Mouse (Mus musculus) cerebellum, adult 2 months (tissue): ENCODE measurements around the gene Snap91.

Experiments used
- CTCF ChIP-seq: fragments of 200-500 bp; IDR thresholded peaks from 2 replicates; pipeline ENCODE4 v1.5.1; 2011; ENCODE audit warnings: low read depth, mild to moderate bottlenecking, control low read depth, low read length, moderate library complexity, borderline replicate concordance; ENCODE audit not compliant: insufficient read depth
- POLR2A ChIP-seq: fragments of 200-500 bp; IDR thresholded peaks from 2 replicates; pipeline ENCODE4 v1.6.1; 2011; ENCODE audit warnings: low read length, control low read depth, borderline replicate concordance; ENCODE audit not compliant: insufficient read depth

DNA sequence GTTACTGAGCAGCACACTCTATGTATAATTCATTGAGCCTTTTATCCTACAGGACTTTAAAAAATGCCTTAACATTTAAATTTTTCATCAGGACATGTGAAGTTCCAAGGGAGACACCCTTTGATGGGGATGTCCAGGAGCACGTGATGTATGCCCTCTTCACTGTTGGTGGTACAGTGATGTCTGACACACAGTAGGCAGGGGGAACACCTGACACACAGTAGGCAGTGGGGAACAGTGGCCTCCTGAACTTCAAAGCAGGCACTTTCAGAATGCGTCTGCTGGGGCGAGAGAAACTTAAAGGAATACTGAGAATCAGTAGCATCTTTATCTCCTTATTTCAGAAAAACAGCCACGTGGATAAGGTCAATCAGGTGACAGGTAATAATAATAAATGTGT lies 62.8 kb downstream of the Snap91 start:
- TF ChIP-seq POLR2A (no peak), CTCF (no peak)
